Mouse (Mus musculus): ENCODE data around the gene Rnf169.

Rnf169 gene

DNA sequence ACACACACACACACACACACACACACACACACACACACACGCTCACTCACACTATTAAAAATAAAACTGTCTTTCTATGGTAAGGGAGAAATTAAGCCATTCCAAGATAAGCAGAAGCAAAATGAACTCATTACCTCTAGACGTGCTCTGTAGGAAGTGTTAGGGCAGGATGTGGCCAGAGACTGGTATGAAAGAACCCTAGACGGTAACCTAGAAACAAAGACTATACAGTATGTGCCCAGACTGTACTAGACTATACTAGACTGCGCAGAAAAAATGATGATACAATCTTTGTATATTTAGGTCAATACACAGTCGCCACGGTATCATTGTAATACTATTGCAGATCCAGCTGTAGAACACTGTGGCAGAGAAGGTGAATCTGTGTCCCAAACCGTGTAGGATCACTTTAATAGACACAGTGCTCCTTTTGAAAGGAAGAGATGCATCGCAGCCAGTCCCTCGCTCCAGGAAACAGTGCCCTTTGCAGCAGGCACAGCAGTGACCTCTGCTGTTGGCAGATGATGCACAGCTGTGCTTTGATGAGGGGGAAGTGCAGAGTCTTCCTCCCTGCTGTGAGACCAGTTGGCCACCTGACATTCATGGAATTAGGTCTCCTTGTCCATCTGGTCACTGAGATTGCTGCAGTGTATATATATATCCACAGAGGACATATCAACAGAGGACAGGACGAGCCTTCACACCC lies 90.9 kb downstream of the Rnf169 start:
- DNase-seq: peak in 1 of 2 experiments; percentile 20

GRCm38 (mm10) chr7:99887743-99888142 lies 92.5 kb downstream of the Rnf169 start:
- DNase-seq: no peak

GRCm38 (mm10) chr7:99887230-99887735 lies 93.0 kb downstream of the Rnf169 start:
- DNase-seq: no peak

- DNase-seq: no peak
Observed at GRCm38 (mm10) chr7:99878254-99878653, 102.0 kb downstream of the Rnf169 start.

DNA sequence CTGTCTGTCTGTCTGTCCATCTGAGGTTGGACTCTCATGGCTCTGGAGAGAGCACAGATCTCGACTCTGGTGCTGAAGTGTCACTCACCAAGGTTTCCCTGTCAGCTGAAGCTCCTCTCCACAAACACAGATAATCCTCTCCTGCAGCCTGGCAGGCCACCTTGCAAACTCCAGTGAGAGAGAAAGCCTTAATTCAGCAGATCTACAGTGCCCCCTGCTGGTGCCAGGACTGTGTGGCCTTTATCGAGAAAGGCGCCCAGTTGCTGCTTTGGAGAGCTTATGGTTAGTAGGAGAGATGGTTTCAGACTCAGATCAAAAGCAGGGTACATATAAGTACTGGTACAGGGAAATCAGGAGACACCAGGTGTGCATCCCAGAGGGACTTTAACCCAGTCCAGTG lies 103.9 kb downstream of the Rnf169 start:
- DNase-seq: peak; percentile 44 to 81

GRCm38 (mm10) chr7:99875891-99876290 lies 104.4 kb downstream of the Rnf169 start:
- no peak for DNase-seq

DNA sequence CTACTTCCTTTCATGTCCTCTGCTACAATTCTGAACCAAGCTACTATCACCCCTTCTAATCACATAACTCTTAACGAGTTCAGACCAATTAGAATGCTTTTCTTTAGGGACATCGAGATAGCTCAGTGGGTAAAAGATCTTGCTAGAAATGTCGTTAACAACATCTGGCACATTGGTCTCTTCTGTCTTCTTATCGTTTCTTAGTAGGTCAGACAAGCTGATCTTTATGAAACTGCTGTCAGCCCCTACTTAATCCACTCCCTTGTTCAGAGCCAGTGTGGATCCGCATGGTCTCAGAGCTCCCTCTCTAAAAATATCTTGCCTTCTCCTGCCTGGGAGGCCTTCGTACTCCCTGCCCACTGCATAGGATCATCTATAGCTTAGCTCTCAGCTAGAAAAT lies 106.3 kb downstream of the Rnf169 start:
- DNase-seq: no peak

Measured in spleen, adult 18-20 months (tissue).